Mouse (Mus musculus): ENCODE measurements around the gene Socs1.
A peak's percentile ranks its signal among the peaks of the same experiment; 100 is the strongest.

The Socs1 gene

DNA sequence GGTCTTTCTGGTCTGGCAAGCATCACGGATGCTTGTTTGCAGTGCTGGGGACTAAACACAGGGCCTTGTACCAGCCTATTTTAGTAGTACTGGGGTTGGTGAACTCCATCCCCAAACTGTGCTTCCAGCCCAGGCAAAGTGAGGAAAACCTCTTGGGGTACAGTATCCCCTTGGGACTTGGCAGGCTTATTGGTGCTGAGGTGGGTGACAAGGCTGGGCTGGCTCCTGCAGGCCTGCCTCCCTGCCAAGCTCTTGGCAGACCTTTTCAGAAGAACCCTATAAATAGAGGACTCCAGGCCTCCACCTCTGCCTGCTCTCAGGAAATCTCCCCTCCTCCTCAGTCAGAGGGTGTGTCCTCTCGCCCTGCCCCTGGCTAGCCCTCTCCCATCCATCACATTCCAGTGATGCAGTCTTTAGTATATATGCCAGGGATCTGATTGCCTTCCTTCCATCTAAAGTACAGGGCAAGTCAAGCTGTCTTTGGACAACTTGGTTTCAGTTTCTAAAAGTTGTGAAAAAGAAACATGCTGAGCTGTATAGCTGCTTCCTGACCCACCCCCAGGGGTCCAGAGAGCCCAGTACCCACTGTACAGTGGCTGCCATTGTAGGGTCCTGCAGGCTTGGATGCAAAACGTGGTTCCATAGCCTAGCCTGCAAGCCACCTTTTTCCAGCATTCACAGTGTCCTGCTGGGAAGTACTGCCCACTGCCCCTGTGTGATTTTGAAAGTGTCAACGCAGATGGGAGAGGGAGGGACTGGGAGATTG is 1.6 kb upstream of the Socs1 start:
- DNase-seq (ENCODE audit: low spot score), result no peak

- peak; percentile 84 for DNase-seq (ENCODE audit: low spot score)
These were observed 952 bp upstream of the Socs1 start for GRCm38 (mm10) chr16:10786288-10786687.

- DNase-seq (ENCODE audit: low spot score), result peak; percentile 93
These were observed 454 bp downstream of the Socs1 start for GRCm38 (mm10) chr16:10784793-10785370.

DNA sequence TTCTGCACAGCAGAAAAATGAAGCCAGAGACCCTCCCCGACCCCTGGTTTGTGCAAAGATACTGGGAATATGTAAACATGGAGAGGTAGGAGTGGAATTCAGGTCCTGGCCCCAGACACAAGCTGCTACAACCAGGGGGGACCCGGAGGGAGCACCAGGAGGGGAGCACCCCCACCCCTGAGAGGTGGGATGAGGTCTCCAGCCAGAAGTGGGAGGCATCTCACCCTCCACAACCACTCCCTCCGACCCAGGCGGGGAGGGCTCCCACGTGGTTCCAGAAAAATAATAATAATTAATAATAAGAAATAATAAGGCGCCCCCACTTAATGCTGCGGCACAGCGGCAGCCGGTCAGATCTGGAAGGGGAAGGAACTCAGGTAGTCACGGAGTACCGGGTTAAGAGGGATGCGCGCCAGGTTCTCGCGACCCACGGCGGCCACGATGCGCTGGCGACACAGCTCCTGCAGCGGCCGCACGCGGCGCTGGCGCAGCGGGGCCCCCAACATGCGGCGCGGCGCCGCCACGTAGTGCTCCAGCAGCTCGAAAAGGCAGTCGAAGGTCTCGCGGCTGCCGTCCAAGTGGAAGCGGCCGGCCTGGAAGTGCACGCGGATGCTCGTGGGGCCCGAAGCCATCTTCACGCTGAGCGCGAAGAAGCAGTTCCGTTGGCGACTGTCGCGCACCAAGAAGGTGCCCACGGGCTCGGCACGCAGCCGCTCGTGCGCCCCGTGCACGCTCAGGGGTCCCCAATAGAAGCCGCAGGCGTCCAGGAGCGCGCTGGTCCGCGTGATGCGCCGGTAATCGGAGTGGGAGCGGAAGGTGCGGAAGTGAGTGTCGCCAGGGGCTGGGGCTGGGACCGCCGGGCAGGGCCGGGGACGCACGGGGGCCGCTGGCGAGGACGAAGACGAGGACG is 1.2 kb downstream of the Socs1 start:
- no peak for DNase-seq (ENCODE audit: low spot score)

- no peak for DNase-seq (ENCODE audit: low spot score)
These were observed 1.9 kb downstream of the Socs1 start for GRCm38 (mm10) chr16:10783451-10783850.

- DNase-seq (ENCODE audit: low spot score), result no peak
These were observed 2.2 kb downstream of the Socs1 start for GRCm38 (mm10) chr16:10783152-10783434.

DNA sequence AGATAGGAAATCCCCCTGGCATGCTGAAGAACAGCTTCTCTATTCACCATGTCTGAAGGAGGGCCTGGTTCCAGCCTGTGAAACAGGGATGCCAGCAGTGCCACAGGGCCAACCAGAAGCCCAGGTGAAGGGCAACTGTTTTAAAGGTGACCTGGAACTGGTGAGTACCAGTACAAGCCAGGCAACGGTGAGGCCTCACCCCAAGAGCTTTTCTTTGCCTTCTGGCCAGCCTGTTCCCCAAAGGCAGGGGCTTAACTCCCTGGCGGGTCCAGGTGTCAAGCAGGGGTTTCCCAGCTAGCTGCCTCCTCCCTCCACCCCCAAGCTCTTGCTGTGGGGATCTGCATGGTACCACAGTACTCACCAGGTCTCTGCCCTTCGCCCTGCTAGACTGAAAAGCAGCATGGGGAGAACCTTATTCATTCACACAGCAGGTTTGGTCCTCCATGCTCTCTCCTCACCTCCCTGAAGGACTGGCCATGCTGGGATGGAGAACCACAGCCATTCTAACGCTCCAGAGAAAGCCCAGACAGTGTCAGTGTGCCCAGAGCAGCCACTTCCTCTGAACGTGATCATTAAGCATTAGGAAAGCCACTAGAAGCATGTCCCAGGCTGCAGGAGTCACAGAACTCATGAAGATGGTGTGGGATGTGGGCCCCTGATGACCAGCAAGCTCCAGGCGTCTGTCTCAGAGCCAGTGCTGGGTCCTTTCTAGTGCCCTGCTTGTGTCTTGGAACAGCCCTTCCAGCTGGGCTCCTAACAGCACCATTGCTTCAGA is 2.8 kb downstream of the Socs1 start:
- no peak for DNase-seq (ENCODE audit: low spot score)

GRCm38 (mm10) chr16:10781862-10782371 is 3.4 kb downstream of the Socs1 start:
- no peak for DNase-seq (ENCODE audit: low spot score)

- DNase-seq (ENCODE audit: low spot score), result no peak
These were observed 4.7 kb downstream of the Socs1 start for GRCm38 (mm10) chr16:10780631-10781120.

- no peak for DNase-seq (ENCODE audit: low spot score)
These were observed 7.7 kb downstream of the Socs1 start for GRCm38 (mm10) chr16:10777579-10778160.

- no peak for DNase-seq (ENCODE audit: low spot score)
These were observed 9.0 kb downstream of the Socs1 start for GRCm38 (mm10) chr16:10776322-10776721.

DNA sequence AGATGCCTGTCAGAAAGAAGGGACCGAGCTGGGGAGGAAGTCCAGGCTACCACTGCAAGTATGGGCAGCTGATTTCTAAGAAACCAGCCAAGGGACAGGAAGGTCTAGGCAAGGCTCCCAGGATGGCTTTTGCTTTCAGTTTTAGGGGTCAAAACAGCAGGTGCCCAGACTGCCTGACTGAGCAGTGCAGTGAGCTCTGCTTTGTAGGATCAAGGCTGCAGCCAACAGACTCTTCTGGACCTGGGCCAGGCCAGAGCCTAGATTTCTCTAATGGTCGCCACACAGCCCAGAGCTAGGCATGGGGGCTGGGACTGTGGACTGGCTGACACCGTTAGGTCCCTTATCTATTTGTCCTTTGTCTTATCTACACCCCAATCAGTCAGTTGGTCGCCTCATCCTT is 10.6 kb downstream of the Socs1 start:
- DNase-seq (ENCODE audit: low spot score), result no peak

DNA sequence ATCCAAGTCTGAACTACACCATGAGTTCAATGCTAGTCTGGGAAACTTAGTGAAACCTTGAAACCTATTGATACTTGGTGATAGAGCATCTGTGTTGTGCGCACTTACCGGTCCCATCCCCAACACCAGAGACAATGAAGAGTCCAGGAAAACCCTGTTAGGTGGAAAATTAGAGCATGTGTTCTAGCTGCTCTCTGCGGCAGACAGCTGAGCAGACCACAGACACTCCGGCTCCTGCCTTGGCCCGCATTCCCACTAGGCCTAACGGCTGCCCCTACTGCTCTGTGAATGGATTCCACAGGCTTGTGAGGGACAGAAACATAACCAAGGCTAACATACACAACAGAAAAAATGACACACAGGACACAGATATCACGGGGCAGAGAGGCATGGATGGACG is 11.8 kb downstream of the Socs1 start:
- DNase-seq (ENCODE audit: low spot score), result no peak

DNA sequence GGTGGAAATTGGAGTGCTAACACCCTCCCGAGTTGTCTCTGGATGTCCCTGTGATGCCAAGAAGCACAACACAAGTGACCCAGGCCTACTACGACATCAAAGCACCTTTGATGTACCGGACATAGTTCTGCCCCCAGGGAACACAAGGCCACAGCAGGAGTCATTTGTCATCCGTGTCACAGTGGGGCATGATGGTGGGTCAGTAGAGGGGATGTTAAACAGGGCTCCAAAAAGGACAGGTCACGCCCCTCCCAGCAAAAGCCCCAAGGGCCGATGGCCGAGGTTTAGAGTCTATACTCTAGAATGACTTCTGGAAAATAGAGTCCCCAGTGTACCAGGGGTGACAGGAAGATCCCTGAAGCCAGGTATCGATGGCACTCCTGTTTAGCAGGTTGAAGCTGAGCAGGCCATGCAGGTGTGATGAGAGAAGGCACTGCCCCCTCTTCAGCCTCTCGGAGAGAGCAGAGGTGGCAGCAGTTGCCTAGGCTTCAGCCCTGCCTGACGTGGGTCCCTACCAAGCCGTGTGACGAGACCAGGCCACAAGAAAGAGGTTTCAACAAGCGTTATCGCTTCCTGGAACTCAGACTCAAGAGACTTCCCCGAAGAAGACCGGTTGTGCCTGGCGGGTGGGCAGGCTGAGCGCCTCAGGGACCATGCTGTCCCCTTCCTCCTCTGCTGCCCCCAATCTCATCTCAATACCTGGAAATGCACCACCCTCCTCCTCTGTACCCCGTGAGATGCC is 13.4 kb downstream of the Socs1 start:
- no peak for DNase-seq (ENCODE audit: low spot score)

DNA sequence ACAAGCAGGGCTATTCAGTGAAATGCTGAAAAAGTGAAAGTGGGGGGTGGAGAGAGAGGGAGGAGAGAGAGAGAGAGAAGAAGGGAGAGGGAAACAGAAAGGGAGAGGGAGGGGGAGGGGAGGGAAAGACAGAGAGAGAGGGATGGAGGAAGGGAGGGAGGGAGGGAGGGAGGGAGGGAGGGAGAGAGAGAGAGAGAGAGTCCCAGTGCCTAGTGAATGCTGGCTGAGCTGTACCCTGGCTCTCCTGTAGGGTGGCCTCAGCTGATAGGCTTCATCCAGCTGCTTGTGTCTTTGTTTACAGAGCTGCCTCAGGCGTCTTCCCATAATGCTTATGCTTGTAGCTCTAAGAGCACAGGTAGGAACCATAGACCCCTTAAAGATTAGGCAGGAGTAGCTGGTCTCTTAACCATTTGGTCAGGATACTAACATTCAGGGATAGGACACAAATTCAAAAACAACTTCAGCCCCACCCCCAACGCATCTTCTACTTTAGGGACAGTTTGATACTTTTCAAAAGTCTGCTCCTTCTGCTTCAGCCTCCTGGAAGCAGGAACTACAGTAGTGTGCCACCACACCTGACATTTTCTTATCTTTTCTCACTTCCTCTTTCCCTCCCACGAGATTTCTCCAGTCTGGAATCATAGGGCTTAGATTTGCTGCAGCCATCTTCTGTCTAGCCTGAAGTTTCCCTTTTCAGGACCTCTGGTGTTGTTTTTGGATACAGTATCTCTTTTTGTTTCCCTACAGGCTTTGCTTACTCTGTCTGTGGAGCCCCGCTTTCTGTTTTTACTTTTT is 14.6 kb downstream of the Socs1 start:
- DNase-seq (ENCODE audit: low spot score), result no peak

DNA sequence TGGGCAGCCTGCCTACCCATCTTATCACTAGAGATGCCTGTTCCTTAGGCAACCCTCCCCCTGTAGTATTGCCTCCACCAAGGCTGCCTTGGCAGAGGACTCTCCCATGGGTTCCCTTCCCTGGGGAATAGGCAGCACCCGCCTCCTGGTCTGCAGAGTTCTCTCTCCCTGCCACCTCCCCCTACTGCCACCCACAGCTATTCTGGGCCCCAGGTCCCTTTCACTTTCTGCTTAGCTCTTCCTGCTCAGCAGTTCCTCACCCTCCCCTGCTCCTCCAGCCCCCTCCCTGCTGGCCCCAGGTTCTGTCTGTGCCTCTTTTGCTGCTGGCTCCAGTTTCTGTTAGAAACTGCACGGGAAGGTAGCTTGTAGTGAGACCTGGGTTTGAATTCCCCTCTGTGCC is 15.7 kb downstream of the Socs1 start:
- no peak for DNase-seq (ENCODE audit: low spot score)

DNA sequence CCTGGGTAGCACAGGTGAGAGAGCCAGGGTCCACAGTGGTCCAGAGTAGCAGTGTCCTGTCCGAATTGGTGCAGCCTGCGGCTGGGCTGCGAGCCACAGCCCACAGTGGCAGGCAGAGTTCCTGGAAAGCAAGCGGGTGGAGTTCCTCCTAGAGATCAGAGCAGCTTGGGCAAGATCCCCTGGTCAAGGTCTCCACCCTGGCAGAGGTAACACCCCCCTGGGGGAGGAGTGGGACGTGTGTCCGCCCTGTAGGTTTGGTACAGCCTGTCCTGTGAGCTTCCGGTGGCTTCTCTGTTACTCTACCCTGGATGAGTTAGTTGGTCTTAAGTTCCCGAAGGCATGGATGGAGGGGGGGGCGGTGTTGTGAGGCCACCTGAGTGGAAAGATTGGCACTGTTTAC is 16.5 kb downstream of the Socs1 start:
- no peak for DNase-seq (ENCODE audit: low spot score)

DNA sequence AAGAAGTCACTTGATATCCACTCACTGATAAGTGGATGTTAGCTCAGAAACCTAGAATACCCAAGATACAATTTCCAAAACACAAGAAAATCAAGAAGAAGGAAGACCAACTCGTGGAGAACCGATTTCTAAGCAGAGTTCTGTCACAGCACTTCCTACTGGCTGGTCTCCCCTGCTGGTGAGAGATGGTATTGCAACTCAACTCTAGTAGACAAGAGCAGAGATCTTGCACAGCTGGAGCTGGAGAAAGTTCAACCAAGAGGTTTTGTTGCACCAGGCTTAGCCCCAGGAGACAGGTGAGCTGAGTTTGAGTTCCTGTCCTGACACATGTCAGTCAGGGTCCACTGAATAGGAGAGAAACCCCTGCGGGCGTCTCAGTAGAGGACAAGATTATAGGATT is 18.2 kb downstream of the Socs1 start:
- peak; percentile 69 for DNase-seq (ENCODE audit: low spot score)

DNA sequence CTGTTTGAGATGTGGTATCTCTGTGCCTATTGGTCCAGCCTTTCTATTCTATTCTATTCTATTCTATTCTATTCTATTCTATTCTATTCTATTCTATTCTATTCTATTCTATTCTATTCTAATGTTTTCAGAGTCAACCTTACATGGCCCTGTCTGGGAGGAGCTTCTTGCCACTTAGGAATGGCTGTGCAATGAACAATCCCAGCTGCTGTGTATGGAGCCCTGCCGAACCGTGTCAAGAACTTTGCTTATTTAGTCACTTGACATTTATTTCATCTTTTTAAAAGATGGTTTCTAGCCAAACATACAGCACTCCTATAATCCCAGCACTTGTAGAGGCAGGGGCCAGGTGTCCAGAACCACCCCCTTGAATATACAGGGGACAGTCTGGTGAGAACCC is 21.0 kb downstream of the Socs1 start:
- no peak for DNase-seq (ENCODE audit: low spot score)
